Mouse (Mus musculus): ENCODE data around the gene Prom2.

Prom2 gene

DNA sequence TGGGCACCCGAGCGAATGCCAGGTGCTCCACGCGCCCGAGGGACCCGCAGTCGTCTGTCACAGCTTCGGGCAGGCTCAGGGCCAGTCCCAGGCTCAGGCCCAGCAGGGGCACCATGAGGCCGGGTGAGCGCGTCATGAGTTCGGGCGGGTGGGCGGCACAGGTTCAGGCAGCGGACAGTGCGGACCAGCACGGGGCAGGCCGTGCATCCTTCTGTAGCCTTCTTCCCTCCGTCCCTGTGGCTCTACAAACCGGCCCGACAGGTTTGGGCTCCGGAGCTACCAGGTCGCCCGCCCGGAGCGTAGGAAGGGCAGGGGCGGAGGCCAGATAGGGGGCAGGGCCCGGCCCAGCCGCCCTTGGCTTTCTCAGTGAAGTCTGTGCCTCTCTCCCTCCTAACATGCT, at the start of gene Prom2:
Gene Prom2, minus strand, starts transcription at position 283 of the 400 bp plus-strand sequence.
- no peak for DNase-seq (ENCODE audit: low spot score in 2 of 2)

GRCm38 (mm10) chr2:127590840-127591239, 49.6 kb upstream of the Prom2 start:
- no peak for DNase-seq (ENCODE audit: low spot score in 2 of 2)

DNA sequence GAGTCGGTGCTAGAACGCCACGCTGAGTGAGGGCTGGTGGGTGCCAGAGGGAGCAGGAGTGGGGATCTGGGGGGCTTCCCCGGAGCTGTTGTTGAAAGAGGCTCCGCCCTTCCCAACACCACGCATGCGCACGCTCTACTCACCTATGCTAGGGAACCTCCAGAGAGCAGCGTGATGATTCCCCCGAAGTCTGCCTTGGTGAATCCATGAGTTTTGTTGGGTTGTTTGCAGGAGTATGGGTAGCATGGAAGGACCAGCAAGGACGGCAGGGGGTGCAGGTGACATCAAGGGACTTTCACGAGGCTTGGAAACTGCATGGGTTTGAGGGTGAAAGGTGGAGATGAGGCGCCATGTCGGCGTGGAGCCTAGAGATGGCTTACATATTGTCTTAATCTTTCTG, 48.9 kb upstream of the Prom2 start:
- DNase-seq (ENCODE audit: low spot score in 2 of 2) = peak in 1 of 2 experiments; percentile 59

DNA sequence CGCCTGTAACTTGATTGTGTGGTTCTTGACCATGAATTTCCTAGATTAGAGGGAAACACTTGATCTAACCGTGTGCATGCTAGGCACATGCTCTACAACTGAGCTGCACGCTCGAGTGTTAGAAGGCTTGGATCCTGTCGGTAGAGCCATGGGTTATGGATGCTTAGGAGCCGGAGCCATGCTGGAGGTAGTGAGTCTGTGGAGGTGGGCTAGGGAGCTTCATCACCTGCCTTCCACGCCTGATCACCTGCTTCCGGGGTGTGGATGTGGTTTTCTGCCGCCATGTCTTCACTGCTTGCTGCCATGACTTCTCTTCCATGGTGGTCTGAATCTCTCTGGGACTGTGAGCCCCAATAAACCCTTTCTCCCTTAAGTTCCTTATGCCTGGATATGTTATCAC, 47.6 kb upstream of the Prom2 start:
- no peak for DNase-seq (ENCODE audit: low spot score in 2 of 2)

GRCm38 (mm10) chr2:127587514-127587844, 46.2 kb upstream of the Prom2 start:
- DNase-seq (ENCODE audit: low spot score in 2 of 2) = no peak

- DNase-seq (ENCODE audit: low spot score in 2 of 2) = peak; percentile 88 to 92
These were observed 45.6 kb upstream of the Prom2 start, which contains the start of the genes Zfp661 and Mrps5 for GRCm38 (mm10) chr2:127586694-127587513. Gene Zfp661, minus strand, starts transcription at chr2:127587094. Gene Mrps5, plus strand, starts transcription at chr2:127587222.

DNA sequence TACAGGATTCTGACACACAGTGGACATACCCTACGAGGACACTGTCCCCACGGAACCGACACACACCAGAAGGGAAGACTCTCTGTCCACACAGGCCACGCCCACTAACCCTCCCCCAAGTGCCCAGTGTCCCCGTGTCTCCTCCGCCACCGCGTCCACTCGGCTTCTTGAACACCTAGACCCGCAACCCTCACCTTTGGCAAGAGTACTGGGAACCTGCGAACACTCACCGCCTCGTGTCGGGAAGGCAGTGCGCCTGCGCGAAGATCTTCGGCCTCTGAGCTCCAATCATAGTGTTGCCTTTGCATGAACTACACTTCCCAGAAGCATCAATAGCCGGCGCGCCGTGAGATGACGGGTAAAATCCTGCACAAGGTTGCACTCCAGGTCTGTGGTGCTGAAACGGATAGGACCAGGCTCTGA, 43.2 kb upstream of the Prom2 start:
- peak; percentile 68 to 90 for DNase-seq (ENCODE audit: low spot score in 2 of 2)

GRCm38 (mm10) chr2:127573322-127573721, 32.1 kb upstream of the Prom2 start:
- no peak for DNase-seq (ENCODE audit: low spot score in 2 of 2)

DNA sequence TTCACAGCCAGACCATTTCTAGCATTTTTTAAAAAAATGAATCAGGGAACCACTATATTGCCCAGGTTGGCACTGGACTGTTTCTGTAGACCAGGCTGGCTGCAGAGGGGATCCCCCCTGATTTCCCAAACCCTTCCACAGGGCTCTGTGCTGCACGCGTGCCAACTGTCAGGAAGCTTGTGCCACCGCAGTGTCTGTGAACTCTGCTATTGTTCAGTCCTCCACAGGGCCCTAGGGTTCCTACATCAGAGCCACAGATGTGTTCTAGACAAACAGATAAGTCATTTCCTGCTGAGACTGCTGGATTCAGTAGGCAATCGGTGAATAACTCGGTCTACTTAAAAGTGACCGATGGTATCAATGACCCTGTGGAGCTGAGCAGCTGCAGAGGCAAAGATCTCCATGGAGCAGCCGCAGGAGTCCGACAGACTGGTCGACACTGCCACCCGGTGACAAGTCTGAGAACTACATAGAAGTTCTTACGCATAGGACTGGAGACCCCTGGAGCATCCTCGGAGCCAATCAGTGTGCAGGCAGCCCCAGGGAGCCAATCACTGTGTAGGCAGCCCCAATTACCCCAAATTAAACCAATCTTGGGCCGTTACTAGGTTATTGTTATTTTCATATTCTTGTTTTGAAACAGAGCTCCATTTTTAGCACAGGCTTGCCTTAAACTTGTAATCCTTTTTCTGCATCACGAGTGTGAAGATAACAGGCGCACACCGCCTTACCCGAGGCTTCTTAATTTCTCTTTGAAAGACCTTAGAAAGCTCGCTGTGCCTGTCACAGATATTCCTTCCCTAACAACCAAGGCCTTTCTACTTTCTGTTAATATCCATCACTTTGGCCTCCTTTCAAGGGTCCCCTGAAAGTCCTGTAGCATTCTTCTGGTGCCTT, 18.1 kb upstream of the Prom2 start:
- DNase-seq (ENCODE audit: low spot score in 2 of 2) = peak; percentile 42 to 77

GRCm38 (mm10) chr2:127551078-127551477, 9.8 kb upstream of the Prom2 start:
- DNase-seq (ENCODE audit: low spot score in 2 of 2) = no peak

DNA sequence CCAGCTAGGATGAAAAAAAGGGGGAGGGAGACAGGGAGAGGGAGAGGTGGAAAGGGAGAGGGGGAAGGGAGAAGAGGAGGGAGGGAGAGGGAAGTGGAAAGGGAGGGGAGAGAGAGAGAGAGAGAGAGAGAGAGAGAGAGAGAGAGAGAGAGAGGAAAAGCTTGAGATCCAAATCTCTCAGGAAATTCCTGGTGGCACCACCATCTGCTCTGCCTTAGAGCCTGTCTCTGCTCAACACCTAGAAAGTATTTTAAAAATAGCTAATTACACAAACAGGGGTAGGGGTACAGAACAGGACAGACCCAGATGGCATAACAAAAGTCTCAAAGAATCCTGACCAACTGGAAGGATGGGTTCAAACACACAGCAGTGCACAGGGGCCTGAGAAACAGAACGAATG, 9.2 kb upstream of the Prom2 start:
- no peak for DNase-seq (ENCODE audit: low spot score in 2 of 2)

GRCm38 (mm10) chr2:127549711-127550110, 8.4 kb upstream of the Prom2 start:
- DNase-seq (ENCODE audit: low spot score in 2 of 2) = no peak

- DNase-seq (ENCODE audit: low spot score in 2 of 2) = no peak
These were observed 7.2 kb upstream of the Prom2 start for GRCm38 (mm10) chr2:127548342-127549074.

- no peak for DNase-seq (ENCODE audit: low spot score in 2 of 2)
These were observed 430 bp upstream of the Prom2 start for GRCm38 (mm10) chr2:127541697-127542096.

DNA sequence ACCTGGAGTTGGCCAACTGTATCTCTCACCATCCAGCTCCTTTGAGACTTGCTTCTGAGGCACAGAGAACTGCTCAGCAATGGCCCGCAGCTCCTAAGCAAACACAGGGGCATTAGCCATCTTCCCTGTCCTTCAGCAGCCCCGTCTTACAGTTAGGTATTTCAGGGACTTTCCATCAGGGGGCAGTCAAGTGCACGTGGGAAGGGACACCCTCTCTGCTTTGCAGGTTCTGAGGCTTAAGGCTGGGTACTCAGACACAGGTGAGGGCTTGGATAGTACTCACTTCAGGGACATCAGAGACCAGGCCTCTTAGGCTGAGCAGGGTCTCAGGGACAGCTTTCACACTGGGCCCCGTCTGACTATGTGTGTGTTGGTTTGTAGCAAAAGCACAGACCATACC, 1.8 kb downstream of the Prom2 start:
- no peak for DNase-seq (ENCODE audit: low spot score in 2 of 2)

DNA sequence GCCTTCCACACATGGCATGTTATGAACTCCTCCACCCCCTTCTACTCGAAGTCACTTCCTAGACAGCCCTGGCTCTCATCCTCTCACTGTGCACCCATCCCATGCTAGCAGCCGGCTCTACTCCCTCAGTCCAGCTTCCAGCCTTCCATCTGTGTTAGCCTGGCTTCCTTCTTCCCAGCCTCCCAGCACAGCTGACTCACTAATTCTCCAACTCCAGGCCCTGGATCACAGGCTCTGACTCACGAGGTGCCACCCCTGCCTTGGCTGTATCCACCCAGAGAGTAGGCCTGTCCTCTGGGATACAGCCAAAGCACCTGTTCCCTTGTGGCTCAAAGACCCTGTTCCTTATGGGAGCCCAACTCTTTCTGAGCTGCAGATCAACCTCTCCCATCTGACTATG, 3.7 kb downstream of the Prom2 start:
- DNase-seq (ENCODE audit: low spot score in 2 of 2) = no peak

- DNase-seq (ENCODE audit: low spot score in 2 of 2) = no peak
These were observed 5.9 kb downstream of the Prom2 start for GRCm38 (mm10) chr2:127535363-127535762.

- peak in 1 of 2 experiments; percentile 35 for DNase-seq (ENCODE audit: low spot score in 2 of 2)
These were observed 8.9 kb downstream of the Prom2 start for GRCm38 (mm10) chr2:127532379-127532778.

GRCm38 (mm10) chr2:127531592-127531991, 9.7 kb downstream of the Prom2 start:
- DNase-seq (ENCODE audit: low spot score in 2 of 2) = no peak

DNA sequence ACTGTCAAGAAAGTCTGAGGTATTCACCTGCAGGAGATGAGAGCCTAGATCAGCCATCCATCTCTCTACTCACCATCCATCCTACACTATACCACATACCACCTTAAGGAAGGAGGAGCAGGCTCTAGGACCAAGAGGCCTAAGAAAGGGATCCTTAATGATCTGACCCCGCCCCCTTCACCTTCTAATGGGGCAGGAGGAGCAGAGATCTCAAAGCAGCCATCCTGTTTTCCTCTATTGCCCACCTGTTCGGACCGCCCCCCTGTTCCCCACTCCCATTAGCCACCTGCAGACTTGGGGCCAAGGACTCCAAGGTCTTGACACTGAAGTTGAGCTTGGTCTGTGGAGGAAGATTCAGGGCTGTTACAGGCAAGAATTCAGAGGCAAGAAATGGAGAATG, 10.8 kb downstream of the Prom2 start:
- DNase-seq (ENCODE audit: low spot score in 2 of 2) = no peak

DNA sequence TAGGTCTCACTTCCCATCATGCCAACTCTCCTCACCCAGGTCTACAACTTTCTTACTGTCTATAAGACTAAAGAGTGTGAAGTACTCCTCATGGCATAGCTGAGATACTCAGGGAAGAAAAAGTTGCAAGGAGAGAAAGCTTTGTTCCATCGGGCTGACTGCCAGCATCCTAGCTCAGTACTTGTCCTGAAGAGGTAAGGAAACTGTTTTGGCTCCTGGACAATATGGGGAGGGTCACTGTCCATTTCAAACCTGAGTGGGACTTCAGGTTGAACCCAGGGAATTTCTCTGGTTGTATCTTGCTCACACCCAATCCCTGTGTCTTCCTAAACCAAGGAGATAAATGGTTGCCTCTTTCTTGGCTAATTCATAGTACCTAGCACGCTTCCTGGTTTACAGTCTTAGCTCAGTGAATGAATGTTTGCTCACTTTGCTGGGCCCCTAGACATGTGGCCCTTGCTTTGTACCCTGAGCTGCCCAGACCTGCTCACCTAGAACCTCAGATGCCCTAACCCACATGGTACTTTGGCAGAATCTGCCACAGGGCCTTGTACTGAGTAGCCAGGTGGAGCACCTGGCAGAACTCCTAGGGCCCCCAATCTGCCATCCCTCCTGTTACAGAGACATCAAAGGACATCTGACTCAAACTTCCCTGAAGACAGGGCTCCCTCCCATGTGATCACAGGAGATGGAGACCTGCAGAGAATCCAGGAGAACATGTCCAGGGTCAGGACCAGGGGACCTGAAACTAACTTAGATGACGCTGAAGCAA, 16.1 kb downstream of the Prom2 start:
- DNase-seq (ENCODE audit: low spot score in 2 of 2) = no peak
